Mouse (Mus musculus): ENCODE results near the gene Actn1. TPM values are rescaled to one million over a fixed set of nuclear protein-coding genes. Genes with fewer than 3 reads are reported as not detected.

The Actn1 gene
- total RNA-seq, 2 experiments from 2014 or later, result 13.4 to 15.5 TPM

DNA sequence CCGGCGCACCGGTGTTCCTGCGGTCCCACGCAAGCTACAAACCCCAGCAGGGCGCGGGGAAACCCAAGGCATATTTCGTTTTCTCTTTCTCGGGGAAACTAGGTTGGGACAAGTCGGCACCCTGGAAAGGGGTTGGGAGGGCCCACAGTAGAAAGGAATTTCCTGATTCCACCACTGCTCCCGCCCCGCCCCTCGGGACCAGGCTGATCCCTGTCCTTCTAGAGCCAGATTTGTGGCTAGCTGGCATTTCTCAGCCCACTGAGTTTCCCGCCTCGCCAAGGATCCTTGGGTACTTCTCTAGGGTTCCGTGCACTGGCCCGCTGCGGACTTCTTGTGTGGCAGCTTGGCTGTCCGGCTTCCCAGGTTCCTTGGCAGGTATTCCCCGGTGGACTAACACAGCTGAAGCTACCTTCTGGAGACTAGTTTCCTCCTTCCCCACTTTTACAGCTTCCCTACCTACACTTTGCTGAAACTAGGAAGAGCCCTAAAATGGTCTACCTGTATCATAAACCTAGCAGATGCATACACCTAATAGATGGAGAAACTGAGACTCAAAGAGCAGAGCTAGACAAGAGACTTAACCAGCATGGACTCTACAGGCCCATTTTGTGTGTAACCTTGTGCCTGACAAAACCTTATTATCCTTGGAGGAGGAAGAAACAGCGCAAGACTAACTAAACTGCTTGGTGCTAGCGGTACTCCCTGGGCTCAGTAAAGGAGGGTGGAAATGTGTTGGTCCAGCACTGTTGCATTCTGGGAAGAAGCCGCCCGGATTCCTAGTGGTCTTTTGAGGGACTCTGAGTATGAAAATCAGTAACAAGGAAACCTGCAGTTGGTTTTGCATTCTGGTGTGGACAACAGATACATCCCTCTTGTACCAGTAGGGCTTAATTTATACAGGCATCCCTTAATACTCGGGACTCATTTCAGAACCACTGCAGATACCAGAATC, 849 bp upstream of the Actn1 start:
- ATAC-seq (replicated peaks; ENCODE audit: low FRiP score, poor library complexity, severe bottlenecking), result no peak

DNA sequence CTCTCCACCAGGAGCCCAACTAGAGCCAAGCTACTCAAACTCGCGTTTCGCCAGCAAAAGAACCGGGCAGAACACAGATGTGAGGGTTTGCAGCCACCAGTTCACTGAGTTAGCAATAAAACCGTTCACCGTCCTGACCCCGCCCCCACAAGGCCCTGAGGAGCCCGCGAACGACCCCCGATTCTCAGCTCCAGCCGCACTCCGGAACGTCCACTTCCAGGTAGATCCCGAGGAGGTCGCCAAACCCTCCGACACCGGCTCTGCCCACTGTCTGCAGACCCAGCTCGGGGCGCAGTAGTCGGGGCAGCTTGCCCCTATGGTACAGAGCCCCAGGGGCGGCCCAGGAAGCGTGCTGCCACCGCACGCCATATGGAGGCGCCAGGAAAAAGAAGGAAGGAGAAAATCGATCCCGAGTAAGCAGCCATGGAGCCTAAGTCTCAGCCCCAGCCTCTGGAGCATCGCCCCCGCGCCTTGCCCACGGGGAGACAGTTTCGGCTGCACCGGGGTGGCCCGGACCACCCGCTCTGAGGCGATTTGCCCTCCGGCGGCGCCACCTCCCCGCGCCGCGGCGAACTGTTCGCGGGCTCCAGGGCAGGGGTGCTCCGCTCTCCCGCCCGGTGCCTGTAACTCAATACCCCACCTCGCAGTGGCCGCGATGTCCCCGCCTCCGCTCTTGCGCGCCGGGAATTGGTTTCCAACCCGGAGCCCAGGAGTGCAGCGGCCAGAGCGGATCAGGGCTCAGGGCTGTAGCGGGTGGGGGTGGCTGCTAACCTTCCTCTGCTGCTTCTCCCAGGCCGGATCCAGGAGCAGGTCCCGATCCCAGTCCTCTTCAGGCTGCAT, 735 bp downstream of the Actn1 start:
- ATAC-seq (replicated peaks; ENCODE audit: low FRiP score, poor library complexity, severe bottlenecking), result no peak

DNA sequence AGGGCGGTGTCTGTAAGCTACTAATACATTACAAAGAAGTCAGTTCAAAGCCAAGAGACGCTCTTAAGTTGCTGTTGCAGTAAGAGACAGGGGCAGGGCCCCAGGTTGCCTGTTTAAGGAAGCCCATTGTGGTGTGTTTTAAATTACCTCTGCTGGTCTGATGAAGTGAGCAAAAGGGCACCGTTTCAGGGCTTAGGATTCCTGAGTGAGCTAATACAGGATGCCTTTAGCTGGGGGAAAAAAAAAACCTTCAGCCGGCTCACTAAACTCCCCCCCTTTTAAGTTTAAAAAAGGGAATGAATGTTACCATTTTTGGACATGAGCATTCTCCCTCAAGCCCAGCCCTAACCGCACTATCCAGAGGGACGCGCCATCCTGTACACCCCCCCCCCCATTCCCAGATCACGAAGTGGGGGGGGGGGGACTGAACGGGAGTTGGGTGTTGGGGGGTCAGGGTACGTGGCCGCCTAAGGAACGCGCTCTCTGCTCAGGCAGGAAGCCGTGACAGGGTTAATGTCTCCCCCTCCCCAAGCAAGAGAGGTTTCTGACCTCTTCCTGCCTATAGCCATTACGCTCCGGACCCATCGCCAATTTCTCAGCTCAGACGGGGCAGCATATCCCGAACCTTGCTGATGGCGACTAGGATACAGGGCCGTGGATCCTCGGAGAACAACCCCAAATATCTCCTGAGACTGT, 1.5 kb downstream of the Actn1 start:
- ATAC-seq (replicated peaks; ENCODE audit: low FRiP score, poor library complexity, severe bottlenecking), result no peak

DNA sequence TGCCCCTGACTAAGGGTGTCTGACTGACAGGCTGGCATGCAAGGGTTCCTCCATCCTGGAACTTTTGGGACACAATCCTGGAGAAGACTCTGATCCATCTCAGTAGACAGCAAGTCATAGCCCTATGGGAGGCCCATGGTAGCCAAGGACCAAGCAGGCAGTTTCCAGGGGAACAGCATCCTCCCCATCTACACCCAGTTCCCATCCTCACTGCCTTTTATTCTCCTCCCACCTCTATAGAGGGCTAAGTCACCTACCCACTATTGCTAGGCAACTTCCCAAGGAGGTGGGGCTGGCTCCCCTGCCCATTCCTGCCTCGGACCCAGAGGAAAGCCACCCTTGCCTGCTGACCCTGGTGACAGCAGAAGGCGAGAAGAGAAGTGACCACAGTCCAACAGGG, 8.2 kb downstream of the Actn1 start:
- no peak for ATAC-seq (replicated peaks; ENCODE audit: low FRiP score, poor library complexity, severe bottlenecking)

DNA sequence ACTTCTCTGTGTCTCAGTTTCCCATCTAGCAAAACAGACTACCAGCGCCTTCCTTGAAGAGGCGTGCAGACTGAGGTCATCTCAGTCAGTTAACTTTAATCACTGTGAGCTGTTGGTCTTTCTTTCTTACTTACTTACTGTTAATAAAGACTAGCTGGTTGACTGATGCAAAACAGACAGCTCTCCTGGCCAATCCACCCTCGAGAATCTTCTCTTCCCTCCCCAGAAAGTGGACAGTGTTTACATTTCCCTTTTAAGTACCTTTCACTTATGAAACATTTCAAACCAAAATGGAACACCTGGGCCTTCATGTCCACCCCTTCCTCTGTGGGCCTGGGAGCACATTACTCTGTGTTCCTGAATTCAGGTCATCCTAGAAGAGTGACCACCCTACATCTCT, 8.6 kb downstream of the Actn1 start:
- no peak for ATAC-seq (replicated peaks; ENCODE audit: low FRiP score, poor library complexity, severe bottlenecking)

DNA sequence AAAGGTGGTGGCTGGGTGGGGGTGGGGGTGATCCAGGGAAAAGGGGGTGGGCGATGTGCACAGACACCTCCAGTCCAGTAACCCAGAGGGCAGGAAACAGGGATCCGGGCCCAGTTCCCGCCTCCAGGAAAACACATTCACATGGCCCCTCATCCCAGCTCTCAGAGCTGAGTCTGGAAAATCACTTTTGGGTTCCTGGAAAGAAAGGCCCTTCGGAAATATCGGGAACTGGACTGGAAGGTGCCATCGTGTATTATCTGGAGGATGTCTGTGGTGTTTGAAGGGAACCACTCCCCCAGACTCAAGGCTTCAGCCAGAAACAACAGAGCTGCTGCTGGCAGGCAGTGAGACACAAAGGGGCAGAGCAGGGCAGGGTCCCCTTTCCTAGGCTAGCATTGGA, 10.6 kb downstream of the Actn1 start:
- no peak for ATAC-seq (replicated peaks; ENCODE audit: low FRiP score, poor library complexity, severe bottlenecking)

DNA sequence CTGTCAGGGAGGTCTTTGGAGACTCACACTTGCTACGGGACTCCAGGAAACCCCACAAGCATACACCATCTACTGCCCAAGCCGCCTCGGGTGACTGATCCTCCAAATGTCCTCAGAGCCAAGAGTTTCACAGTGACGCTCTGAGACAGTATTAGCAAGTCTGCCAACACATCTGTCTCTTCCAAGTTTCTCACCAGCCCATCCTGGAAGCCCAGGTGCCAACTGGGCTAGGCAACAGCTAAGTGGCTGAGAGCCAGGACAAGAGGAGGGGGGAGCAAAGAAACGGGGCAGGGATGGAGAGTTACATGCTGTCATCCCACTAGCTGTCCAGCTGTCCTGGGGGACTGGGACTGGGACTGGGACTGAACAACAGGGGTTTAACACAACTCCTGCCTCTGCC, 13.1 kb downstream of the Actn1 start:
- no peak for ATAC-seq (replicated peaks; ENCODE audit: low FRiP score, poor library complexity, severe bottlenecking)

DNA sequence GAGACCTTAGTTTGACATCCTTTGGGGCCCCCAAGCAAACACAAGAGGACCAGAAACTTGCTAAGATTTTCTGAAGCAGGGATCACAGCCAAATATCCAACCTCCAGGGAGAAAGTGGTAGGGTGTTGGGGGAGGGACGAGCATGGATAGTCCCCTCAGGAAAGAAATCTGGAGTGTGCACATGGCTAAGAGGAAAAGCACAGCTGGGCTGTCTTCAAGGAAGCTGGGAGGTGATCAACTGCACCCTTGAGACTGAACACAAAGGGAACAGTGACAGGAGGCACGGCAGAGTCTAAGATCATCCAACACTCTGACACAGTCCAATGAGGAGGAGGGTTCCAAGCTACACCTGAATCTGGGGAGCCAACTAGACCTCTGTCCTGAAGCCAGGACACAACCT, 13.7 kb downstream of the Actn1 start:
- ATAC-seq (replicated peaks; ENCODE audit: low FRiP score, poor library complexity, severe bottlenecking), result no peak

DNA sequence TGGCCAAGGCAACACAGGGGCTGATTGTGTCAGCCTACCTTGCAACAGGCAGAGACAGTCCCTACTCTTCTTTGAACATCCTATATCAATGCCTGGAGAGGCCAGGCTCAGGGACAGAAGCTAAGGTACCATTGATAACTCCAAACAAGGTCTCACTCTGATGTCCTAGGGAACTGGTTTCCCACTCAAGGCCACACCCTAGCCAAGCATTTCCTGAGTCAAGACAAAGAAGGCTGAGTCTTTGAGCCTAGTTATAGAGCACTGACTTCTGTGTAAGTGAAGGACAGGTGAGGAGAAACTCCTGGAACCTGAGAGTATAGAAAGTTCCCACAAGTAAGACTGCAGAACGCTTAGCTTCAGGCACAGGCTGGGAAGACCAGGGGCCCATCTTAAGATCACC, 15.4 kb downstream of the Actn1 start:
- ATAC-seq (replicated peaks; ENCODE audit: low FRiP score, poor library complexity, severe bottlenecking), result no peak

DNA sequence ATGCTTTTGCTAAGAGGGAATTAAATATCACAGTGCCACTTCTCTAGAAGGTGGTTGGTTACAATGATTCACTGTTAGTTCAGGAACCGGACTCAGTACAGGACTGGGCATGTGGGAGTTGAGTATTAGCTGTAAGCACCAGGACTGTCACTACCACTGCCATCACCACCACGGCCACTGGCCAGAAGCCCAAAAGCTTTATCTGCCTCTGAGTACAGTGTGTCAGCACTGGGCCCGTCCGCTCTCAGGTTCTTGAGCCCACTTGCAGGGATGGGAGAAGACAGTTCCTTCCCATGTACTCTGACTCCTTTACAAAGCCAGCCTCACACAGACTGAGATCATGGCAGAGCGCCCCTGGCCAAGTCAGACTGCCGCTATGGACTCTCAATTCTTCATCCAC, 16.0 kb downstream of the Actn1 start:
- no peak for ATAC-seq (replicated peaks; ENCODE audit: low FRiP score, poor library complexity, severe bottlenecking)

DNA sequence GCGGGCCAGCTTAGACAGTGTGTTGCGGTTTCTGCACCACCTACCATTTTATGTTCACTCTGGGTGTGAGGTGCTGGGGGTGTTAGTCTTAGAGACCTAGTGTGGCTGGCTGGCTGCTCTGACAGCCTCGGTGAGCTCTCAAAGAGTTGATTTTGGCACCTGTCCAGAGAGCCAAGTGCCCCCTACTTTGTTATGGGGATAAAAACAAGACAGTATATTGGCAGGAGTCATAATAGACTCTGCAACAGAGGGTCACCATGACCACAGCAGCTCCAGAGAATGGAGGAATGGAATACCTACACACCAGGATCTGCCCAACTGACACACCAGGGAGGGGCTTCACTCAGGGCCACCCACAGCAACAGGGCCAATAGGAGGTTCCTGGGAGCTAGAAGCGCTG, 16.8 kb downstream of the Actn1 start:
- no peak for ATAC-seq (replicated peaks; ENCODE audit: low FRiP score, poor library complexity, severe bottlenecking)

DNA sequence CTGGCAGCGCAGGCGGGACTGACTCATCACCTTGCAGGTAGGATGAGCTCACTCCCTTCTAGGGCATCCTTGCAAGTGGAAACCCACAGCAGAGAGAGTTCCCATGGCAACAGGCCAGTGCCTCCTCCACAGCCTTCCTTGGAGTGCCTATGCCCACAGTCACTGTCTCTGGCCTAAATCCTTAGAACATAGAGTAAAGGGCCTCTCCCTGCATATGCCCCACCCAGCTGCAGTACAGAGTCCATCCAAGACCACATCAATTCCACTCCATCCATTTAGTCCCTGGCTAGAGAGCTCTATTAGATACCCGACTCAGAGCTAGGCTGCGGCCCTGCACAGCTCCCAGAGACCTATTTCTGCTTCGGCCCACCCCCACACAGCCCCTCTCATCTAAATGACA, 20.7 kb downstream of the Actn1 start:
- ATAC-seq (replicated peaks; ENCODE audit: low FRiP score, poor library complexity, severe bottlenecking), result no peak

DNA sequence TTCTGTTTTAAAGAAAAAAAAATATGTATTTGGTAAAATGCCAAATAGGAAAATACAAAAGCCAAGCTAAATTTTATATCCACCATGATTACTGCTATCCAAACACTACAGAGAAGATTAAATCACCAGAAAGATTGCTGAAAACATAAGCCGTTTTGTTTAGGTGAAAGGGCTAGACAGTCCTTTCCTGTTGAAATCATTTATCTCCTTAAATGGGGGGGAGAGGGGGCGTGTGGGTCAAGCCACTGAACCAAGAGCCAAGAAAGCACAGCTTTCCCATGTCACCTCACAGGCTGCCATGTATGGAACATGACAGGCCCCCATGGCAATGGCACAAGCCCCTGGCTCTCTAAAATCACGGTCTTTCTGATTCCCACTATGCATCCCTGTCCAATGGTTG, 21.6 kb downstream of the Actn1 start:
- ATAC-seq (replicated peaks; ENCODE audit: low FRiP score, poor library complexity, severe bottlenecking), result no peak

DNA sequence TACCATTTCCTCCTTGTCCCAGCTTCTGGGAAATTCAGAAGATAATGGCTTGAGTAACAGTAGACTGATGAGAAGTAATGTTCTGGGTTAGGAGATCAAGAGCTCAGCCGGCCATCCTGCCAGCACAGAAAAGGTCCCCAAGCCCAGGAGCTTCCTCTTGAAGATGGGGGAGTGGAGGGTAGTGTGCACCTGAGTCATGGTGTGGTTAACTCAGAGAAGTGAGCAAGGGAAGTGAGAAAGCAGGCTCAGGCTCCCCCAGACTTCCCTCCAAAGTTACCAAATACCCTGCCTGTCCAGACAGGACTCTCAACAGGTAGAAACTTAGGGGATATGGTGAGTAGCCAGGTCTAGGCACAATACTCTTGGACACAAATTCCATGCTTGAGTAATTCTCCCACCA, 24.9 kb downstream of the Actn1 start:
- no peak for ATAC-seq (replicated peaks; ENCODE audit: low FRiP score, poor library complexity, severe bottlenecking)

DNA sequence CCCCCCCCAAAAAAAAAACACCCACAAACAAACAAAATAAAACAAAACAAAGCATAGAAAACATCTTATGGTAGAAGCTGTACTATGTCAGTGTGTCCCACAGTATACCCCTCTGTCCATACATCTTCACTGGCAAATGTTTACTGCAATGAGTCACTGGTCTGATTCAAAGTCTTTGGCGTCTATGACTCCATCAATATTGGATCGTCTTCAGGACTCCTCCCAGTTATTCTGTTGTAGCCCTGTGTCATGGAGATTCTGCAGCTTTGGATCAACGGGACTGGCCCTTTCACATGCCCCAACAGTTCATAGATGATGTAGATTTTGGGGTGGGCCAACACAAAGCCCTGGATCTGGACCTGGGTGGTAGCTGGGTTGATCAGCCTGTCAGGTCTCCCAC, 25.9 kb downstream of the Actn1 start:
- ATAC-seq (replicated peaks; ENCODE audit: low FRiP score, poor library complexity, severe bottlenecking), result no peak

DNA sequence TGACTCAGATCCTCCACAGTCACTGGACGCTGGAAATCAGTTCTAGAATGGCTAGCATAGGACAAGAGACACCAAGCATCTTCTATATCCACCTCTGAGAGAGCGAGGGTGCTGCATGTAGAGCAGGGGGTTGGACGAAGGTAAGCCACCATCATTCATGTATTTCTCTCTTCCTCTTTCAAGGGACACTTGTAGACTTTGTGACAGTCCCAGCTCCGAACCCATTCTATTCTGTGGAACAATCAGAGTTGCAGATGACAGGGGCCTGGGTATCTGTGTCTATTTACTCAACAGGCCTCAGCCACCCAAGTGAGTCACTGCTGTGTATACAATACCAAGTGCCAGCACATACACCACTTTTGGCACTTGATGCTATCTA, 27.3 kb downstream of the Actn1 start:
- ATAC-seq (replicated peaks; ENCODE audit: low FRiP score, poor library complexity, severe bottlenecking), result no peak

DNA sequence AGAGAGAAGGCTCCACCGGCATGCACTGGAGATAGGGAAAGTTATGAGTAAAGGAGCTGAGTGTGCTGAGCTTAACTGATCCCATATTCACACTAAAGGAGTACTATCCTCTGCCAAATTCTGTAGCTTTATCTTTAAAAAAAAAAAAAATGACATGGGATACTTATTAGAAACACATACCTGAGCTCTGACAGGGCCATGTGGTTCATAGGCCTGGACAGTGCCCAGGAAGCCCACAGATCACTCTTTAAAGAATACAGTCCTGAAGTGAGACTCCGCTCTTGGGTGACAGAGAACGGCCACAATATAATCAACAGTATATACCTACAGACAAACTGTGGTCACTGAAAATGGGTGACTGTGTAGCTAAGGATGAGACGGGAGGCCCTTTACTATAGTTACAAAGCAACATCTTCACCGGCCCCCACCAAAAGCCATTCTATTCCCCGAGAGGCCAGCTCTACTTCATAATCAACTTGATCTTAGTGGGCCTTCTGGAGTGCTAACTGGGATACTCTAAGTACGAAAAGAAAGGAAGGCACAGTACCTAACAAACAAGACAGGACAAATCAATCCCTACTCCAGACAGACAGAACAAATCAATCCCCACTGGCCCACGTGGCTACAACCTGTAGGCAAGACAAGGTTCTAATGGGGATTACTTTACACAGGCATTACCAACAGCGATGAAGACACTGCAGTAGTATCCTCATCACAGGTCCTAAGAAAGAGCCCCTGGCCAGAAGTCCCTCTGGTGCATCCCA, 27.9 kb downstream of the Actn1 start:
- ATAC-seq (replicated peaks; ENCODE audit: low FRiP score, poor library complexity, severe bottlenecking), result no peak

DNA sequence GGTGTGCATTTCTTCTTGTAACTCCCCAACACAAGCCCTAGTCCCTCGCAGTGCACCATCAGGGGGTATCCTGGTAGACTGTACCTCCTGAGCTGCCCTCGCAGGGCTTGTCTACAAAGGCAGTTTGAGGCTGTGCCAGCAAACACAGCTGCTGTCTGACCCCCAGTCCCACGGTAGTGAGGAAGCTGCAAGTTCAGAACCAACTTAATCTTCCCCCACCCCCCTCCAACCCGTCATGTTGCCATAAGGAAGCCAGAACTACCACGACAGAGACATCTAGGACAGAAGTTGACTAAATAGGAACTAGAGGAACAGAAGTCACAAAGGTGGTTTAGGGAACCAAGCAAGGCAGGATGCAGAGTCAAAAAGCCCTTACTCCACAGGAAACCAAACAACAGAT, 28.9 kb downstream of the Actn1 start:
- no peak for ATAC-seq (replicated peaks; ENCODE audit: low FRiP score, poor library complexity, severe bottlenecking)

DNA sequence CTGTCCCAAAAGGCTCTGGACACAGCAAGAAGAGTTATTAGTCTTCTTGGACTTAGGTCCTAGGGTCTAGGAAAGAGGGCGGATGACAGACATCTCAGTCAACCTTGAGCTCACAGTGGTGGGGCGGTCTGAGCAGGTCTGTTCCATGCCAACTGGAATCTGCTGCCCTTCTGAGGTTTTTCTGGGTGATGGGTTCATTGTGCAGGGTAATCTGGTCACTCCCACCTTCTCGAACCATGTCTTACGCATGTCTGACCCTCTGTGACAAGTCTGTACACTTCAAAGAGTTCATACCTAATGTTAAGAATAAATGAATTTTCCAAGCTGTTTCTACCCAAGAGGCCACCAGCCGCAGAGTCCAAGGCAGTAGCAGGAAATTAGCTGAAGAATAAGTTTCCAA, 29.3 kb downstream of the Actn1 start:
- ATAC-seq (replicated peaks; ENCODE audit: low FRiP score, poor library complexity, severe bottlenecking), result no peak

Measured in erythroblast, adult 5-6 weeks (primary cell).